Mouse (Mus musculus): ENCODE measurements around the gene Tmpo. TPM values are rescaled to one million over a fixed set of nuclear protein-coding genes. Genes with fewer than 3 reads are reported as not detected.
A peak's percentile ranks its signal among the peaks of the same experiment; 100 is the strongest.

The Tmpo gene
- total RNA-seq (2021): 100 to 1,000 TPM; 186 to 192 TPM

DNA sequence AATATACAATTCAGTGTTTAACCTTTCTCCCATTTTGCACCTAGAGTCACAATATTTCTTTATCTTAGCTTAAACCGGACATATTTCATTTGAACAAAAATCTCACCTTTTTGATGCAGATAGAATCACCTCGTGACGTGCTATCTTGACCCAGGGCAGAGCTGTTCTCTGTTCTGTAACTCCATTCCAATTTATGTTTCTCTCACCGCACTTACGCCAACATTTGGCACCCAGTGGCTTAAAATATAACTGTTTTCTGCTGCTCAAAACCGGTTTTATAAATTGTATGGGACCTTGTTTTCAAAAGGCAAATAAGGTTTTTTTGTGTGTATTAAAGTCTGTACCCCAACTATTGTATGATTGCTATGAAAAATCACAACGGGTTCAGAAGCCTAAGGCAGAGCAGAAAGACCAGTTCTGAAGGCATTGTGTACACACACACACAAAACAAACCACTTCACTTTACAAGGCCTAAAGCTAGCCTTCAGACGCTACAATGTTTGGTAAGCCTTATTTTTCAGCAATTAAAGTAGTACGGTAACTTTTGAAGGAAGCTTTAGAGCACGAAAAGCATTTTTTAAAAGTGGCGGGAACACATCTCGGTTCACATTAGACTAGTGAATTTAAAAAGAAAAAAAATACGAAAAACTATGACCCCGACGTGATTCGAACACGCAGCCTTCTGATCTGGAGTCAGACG is at the start of gene Tmpo:
Gene Tmpo (minus strand): TSS at position 555 of the 700 bp plus-strand sequence.
- DNase-seq: no peak

DNA sequence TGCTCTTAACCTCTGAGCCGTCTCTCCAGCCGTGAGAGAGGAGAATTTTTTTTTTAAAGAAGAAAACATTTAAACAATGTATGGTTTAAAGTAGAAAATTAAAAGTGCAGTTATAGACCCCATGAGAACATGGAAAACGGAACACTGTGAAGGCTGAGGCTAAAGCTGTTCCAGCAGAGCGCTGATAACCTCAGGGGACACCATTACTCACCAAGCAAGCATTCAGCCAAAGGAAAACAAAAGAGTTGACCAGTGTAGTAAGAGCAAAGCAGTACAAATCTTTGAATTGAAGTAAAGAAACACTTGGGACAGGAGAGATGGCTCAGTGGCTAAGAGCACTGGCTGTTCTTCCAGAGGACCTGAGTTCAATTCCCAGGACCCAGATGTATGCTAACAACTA is 49.3 kb upstream of the Tmpo start:
- DNase-seq: peak; percentile 58

GRCm38 (mm10) chr10:91229518-91229961 is 48.4 kb upstream of the Tmpo start:
- peak; percentile 24 for DNase-seq

DNA sequence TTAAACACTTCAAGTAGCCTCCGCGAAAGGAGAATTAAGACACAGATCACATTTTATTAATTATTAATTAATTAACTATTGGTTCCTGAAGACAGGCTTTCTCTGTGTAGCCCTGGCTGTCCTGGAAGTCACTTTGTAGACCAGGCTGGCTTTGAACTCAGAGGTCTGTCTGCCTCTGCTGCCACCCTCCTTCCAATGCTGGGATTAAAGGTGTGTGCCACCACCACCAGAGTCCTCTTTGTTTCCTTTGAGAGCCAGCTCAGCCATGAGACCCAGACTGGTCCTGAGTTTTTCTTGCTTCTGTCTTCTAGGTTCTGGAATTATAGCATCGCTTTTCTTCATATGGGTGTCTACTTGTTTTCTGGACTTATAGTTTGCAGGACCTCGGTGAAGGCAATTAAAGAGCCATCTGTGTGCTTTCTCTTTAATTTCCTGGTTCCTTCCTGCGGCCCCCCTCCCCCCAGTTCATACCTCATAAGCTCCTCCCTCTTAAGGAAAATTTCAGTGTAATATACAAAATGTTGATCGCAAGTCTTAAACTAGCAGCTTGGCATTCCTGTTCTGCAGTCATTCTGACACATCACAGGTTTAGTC is 47.9 kb upstream of the Tmpo start:
- DNase-seq: no peak

- DNase-seq: no peak
Measured at GRCm38 (mm10) chr10:91227034-91227433, 45.9 kb upstream of the Tmpo start.

GRCm38 (mm10) chr10:91222398-91223236 is 41.5 kb upstream of the Tmpo start:
- DNase-seq: peak; percentile 25

DNA sequence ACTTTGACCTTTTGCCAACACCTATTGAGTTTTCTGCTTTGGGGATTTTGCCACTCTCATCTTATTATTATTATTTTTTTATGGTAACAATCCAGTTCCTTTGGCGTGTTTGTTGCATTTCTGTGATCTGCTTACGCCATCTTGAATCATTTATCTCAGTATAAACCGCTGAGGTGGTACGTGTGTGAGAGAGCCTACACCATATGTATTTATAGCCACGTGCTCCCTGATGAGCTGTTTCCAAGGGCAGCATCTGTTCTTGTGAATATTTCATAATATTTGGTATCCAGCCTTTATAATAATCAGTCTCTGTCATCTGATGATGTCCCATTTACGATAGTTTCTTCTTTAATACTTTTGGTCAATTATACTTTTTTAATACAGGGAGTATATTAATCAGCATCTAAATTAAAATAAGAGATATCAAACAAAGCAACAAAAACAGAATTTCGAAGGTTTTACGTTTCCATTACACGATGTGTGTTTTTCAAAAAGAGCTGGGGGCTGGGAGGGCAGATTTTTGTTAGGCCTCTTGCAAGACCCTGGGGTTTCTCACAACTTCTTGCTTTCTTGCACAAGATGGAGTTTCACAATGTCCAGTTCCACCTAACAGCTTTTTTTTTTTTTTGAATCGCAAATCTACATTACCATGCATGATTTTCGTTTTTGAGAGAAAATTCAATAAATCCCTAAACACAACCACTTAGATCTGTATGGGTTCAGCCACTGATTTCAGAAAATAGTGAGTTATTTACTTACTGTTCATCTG is 28.0 kb upstream of the Tmpo start:
- DNase-seq: no peak

DNA sequence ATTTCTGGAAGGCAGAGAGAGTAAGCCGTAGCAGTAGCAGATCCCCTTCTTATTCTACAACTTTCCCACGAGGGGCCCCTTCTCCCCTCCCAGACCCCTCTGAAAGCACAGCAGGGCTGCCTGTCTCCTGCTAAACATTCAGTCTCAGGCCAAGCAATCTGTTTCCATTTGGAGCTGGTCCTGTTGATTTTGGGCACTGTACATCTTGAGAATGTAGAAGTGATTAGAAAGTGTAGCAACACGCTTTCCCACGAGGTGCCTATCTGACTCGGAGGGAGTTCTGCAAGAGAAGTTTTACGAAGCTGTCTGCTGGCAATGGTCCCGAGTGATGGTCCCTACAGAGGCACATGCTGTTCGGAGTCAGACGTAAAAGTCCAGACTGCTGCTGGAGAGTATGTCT is 27.3 kb upstream of the Tmpo start:
- DNase-seq: peak; percentile 69

DNA sequence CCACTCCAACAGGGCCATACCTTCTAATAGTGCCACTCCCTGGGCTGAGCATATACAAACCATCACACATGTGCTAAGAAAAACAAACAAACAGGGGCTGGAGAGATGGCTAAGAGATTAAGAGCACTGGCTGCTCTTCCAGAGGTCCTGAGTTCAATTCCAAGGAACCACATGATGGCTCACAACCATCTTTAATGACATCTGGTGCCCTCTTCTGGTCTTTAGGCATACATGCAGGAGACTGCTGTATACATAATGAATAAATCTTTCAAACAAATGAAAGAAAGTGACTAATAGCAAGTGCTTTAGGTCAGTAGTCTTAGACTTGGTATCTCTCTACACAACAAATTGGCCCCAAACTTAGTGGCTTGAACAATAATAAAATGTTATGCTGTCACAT is 26.2 kb upstream of the Tmpo start:
- no peak for DNase-seq

DNA sequence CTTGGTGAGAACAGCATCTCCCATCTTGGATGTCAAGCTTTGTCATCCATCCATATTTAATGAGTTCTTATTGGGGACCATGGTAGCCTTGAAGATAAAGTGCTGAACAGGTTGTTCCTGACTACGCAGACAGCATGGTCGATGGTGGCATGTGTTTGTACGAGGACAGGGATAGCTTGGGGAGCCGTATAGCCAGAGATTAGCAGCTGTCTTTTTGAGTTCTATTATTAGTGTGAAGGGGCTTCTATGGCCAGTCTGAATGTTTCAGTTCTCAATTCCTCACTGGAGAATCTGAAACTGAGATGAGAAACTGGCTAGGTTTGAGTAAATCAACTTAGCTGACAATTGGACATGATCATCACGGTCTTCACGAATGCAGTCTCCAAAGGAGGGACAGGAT is 24.5 kb upstream of the Tmpo start:
- no peak for DNase-seq

DNA sequence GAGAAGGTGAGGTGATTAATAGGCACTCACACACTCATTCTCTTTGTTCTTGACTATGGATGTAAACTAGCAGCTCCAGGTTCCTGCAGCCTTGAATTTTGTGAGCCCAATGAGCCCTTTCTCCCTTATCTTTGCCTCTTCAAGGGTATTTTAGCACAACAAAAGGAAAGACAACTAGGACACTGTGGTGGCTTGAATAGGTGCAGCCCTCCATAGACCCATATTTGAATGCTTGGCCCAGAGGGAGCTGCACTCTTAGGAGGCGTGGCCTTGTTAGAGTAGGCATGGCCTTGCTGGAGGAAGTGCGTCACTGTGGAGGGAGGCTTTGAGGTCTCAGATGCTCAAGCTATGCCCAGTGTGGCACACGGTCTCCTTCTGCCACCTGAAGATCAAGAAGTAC is 19.5 kb upstream of the Tmpo start:
- DNase-seq: no peak

GRCm38 (mm10) chr10:91199238-91199780 is 18.2 kb upstream of the Tmpo start:
- no peak for DNase-seq

DNA sequence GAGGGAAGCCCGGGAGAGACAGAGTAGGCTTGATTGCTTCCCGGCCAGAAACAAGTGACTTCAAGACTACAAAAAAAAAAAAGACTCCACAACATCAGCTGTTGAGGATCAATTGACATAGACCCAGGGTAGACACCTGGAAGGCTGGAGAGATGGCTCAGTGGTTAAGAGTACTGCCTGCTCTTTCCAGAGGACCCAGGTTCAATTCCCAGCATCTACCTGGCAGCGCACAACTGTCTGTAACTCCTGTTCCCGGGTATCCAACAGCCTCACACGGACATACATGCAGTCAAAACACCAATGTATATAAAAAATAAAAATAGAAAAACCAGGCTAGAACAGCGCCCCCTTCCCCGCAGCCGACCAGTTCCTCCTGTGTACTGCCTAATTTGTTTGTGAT is 16.6 kb upstream of the Tmpo start:
- no peak for DNase-seq

DNA sequence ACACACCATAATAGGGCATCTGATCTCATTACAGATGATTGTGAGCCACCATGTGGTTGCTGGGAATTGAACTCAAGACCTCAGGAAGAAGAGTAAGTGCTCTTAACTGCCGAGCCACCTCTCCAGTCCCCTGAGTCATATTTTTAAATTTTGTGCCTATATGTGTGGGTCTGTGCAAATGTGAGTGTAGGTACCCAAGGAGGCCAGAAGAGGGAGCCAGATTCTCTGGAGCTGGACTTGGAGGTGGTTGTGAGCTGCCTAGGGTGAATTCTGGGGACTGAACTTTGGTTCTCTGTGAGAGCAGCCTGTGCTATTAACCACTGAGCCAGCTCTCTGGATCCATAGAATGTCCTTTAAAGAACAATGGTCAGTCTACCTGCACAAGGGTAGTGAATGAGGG is 15.7 kb upstream of the Tmpo start:
- DNase-seq: no peak

DNA sequence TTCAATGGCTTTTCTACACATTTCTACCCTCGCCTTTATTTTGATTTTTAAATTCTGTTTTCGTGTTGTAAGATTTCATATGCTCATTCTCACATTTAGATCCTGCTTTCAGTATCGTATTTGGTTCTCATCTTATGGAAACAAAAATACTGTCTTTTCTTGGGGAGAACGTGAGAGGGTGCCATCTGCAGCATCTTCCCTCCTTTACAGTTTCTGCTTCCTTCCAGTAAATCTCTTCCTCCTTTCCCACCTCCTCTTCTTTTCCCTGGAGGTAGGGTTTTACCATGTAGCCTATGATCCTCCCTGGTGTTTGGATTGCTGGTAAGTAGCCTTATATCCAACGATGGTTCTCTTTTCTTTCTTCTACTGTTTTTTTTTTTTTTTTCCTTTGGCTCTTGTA is 14.6 kb upstream of the Tmpo start:
- DNase-seq: no peak

DNA sequence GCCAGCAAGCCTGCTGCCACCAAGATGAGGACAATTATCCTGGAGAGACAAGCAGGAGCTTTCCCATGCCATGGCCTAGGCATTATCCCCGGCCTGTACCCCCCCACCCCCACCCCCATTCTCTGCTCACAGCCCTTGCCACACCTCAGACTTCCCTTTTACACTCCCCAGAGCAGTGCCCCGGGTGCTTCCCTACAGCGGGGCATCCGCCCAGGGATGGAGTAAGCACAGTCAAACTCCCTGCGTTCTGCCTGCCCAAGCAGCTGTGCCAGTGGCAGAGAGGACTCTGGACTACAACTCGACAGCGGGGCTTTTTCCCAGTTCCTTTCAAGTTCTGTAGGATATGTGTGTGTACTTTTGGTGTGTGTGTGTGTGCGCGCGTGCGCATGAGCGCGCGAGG is 14.0 kb upstream of the Tmpo start:
- no peak for DNase-seq

GRCm38 (mm10) chr10:91191851-91192250 is 10.7 kb upstream of the Tmpo start:
- DNase-seq: no peak

- DNase-seq: no peak
Measured at GRCm38 (mm10) chr10:91189476-91189875, 8.4 kb upstream of the Tmpo start.

DNA sequence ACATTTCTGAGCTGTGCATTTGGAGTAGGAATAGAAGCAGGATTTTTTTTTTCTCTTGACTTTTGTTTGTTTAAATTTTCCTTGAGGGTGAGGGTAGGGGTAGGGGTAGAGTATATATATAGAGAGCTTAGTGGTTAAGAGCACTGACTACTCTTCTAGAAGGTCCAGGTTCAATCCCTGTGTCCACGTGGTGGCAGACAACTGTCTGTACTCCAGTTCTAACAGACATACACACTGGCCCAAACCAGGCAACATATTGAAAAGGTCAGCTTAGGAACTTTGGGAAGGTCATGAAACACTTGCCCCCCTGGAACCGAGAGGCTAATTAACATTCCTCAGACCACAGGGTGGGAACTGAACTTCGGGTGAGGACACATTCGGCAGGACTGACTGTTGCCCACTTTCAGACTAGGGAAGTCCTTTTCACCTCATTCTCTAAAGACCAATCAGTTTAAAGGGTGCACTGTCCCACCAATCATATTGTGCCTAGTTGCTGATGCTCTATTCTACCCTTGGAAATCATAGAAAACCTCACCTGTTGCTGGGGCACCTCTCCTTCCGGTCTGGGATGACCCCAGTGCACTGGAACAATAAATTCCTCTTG is 7.7 kb upstream of the Tmpo start:
- DNase-seq: no peak

DNA sequence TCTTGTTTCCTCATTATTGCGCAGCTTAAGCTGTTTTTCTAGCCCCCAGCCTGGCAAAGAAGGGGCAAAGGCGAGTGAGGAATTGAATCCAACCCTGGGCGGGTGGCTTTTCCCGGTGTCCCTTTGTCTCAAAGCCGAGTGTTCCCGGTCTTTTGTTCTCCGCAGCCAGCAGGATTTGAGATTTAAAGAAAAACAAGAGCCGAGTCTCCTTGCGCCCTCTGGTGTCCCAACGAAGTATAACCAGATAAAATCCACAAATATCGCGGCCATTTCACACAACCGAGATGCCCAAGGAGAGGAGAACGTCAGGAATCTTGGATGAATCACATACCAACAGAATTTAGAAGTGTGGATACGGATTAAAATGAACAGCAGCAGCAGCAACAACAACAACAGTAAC is 6.8 kb upstream of the Tmpo start:
- peak; percentile 90 for DNase-seq

- peak; percentile 20 for DNase-seq
Measured at GRCm38 (mm10) chr10:91187349-91187748, 6.2 kb upstream of the Tmpo start.

- DNase-seq: no peak
Measured at GRCm38 (mm10) chr10:91185721-91186120, 4.6 kb upstream of the Tmpo start.

Measured in heart, postnatal 4 days (tissue).